Mouse (Mus musculus) midbrain, embryonic 14.5 days (tissue): ENCODE data around the gene Col15a1. TPM values are rescaled to one million over a fixed set of nuclear protein-coding genes. Genes with fewer than 3 reads are reported as not detected.

Source experiments
- ATAC-seq: fragments of 200-750 bp; cut with Nextera tagmentation; 2 replicates; pipeline ENCODE4 v1.8.0; 2017; ENCODE audit warnings: moderate number of reproducible peaks, moderate library complexity; ENCODE audit not compliant: low FRiP score, low TSS enrichment
- DNase-seq: peaks from one replicate; pipeline ENCODE4 v3.0.0-alpha.2; 2015
- H3K27ac ChIP-seq: fragments of 300-500 bp; sonication (generic); replicated peaks from 2 replicates; pipeline ENCODE4 v1.5.1; 2014; ENCODE audit warnings: mild to moderate bottlenecking, low read depth, low read length, moderate library complexity
- H3K27me3 ChIP-seq: fragments of 300-500 bp; sonication (generic); 2 replicates; pipeline ENCODE4 v1.6.1; 2014; ENCODE audit warnings: low read length, control low read depth, mixed read lengths; ENCODE audit not compliant: control insufficient read depth, insufficient read depth
- H3K36me3 ChIP-seq: fragments of 300-500 bp; sonication (generic); 2 replicates; pipeline ENCODE4 v1.6.1; 2014; ENCODE audit warnings: low read length, control low read depth; ENCODE audit not compliant: control insufficient read depth, insufficient read depth
- H3K4me1 ChIP-seq: fragments of 300-500 bp; sonication (generic); 2 replicates; pipeline ENCODE4 v1.6.1; 2014; ENCODE audit warnings: mild to moderate bottlenecking, antibody characterized with exemption, low read length, control low read depth; ENCODE audit not compliant: control insufficient read depth, insufficient read depth
- H3K4me2 ChIP-seq: fragments of 300-500 bp; sonication (generic); 2 replicates; pipeline ENCODE4 v1.6.1; 2014; ENCODE audit warnings: mild to moderate bottlenecking, low read length, moderate library complexity
- H3K4me3 ChIP-seq: fragments of 300-500 bp; sonication (generic); replicated peaks from 2 replicates; pipeline ENCODE4 v1.5.1; 2014; ENCODE audit warnings: low read depth, low read length
- H3K9ac ChIP-seq: fragments of 300-500 bp; sonication (generic); replicated peaks from 2 replicates; pipeline ENCODE4 v1.6.1; 2014; ENCODE audit warnings: mild to moderate bottlenecking, low read length, moderate library complexity
- H3K9me3 ChIP-seq: fragments of 300-500 bp; sonication (generic); 2 replicates; pipeline ENCODE4 v1.6.1; 2016; ENCODE audit warnings: low read length, control low read depth, mixed read lengths; ENCODE audit not compliant: control insufficient read depth
- WGBS: fragments of 180-500 bp; shearing (Covaris S2); extraction: QIAGEN DNeasy Blood & Tissue Kit; methylation state at CpG from one replicate; pipeline ENCODE4 v1.1.7; 2014; 5-methylcytosine and 5-hydroxymethylcytosine counted together
- polyA plus RNA-seq: library from polyadenylated mRNA; unstranded; fragments of >200 nt; fragmentation: Nextera tagmentation; extraction: Ambion mirVana; gene quantifications from 2 replicates; pipeline ENCODE4 v1.2.1, GENCODE M21; 2014

Col15a1 gene
- polyA plus RNA-seq, 1 experiment from 2014 or later = 3.0 TPM

- no peak for ATAC-seq
- Histone ChIP-seq H3K4me3 (no peak overlapping the region), H3K4me1 (no peaks in the 10 kb centered on the region), H3K4me2 (no peak overlapping the region), H3K9me3 (no peaks in the 10 kb centered on the region), H3K9ac (no peak overlapping the region), H3K36me3 (no peaks in the 10 kb centered on the region), H3K27ac (no peak overlapping the region), H3K27me3 (no peaks in the 10 kb centered on the region)
- DNase-seq = no peak
- 78% methylated on average over 3 of the region's 3 CpGs for WGBS
Observed at GRCm38 (mm10) chr4:47327782-47328181, 119.8 kb downstream of the Col15a1 start.

DNA sequence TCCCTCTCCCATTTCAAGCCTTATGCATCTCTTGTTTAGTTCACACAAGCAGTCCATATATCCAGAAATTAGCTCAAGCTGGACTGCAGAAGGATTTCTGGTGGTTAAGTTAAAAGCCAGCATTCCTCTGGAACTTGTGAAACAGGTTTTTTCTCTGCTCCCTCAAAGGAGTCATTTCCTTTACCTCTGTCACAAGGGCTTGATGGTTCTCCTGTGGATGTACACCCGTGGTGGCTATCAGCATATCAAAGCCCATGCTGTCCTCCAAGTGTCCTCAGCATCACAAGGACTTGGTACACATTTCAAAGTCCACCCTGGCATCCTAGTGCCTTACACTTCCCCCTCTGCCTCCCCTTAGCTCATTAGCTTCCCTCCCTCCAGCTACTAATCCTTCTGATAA is 121.3 kb downstream of the Col15a1 start:
- no peaks in the 10 kb centered on the region for H3K4me1 ChIP-seq
- no peak overlapping the region for H3K4me2 ChIP-seq
- H3K27ac ChIP-seq = no peak overlapping the region
- WGBS = 13% methylated on average over 1 of the region's 1 CpGs
- no peaks in the 10 kb centered on the region for H3K27me3 ChIP-seq
- no peak overlapping the region for H3K4me3 ChIP-seq
- no peaks in the 10 kb centered on the region for H3K36me3 ChIP-seq
- no peak for ATAC-seq
- no peaks in the 10 kb centered on the region for H3K9me3 ChIP-seq
- DNase-seq = no peak
- H3K9ac ChIP-seq = no peak overlapping the region

- H3K27me3 ChIP-seq = no peaks in the 10 kb centered on the region
- no peak overlapping the region for H3K4me3 ChIP-seq
- H3K9me3 ChIP-seq = no peaks in the 10 kb centered on the region
- H3K36me3 ChIP-seq = no peaks in the 10 kb centered on the region
- 95% methylated on average over 13 of the region's 13 CpGs for WGBS
- no peak for ATAC-seq
- no peak overlapping the region for H3K27ac ChIP-seq
- no peak overlapping the region for H3K9ac ChIP-seq
- H3K4me2 ChIP-seq = no peak overlapping the region
- no peak for DNase-seq
- no peaks in the 10 kb centered on the region for H3K4me1 ChIP-seq
Observed at GRCm38 (mm10) chr4:47330378-47331052, 122.6 kb downstream of the Col15a1 start.

GRCm38 (mm10) chr4:47332812-47333343 is 124.9 kb downstream of the Col15a1 start:
- no peak overlapping the region for H3K27ac ChIP-seq
- DNase-seq (no peak), ATAC-seq (no peak)
- H3K27me3 ChIP-seq = no peaks in the 10 kb centered on the region
- H3K4me3 ChIP-seq = no peak overlapping the region
- no peaks in the 10 kb centered on the region for H3K4me1 ChIP-seq
- no peaks in the 10 kb centered on the region for H3K9me3 ChIP-seq
- 86% methylated on average over 6 of the region's 6 CpGs for WGBS
- no peak overlapping the region for H3K4me2 ChIP-seq
- H3K9ac ChIP-seq = no peak overlapping the region
- no peaks in the 10 kb centered on the region for H3K36me3 ChIP-seq

- H3K27ac ChIP-seq = no peak overlapping the region
- H3K27me3 ChIP-seq = no peaks in the 10 kb centered on the region
- no peaks in the 10 kb centered on the region for H3K36me3 ChIP-seq
- no peak overlapping the region for H3K9ac ChIP-seq
- no peak overlapping the region for H3K4me3 ChIP-seq
- no peaks in the 10 kb centered on the region for H3K9me3 ChIP-seq
- ATAC-seq (no peak), DNase-seq (no peak)
- no peaks in the 10 kb centered on the region for H3K4me1 ChIP-seq
- 95% methylated on average over 3 of the region's 3 CpGs for WGBS
- H3K4me2 ChIP-seq = no peak overlapping the region
Observed at GRCm38 (mm10) chr4:47333541-47333940, 125.6 kb downstream of the Col15a1 start.

DNA sequence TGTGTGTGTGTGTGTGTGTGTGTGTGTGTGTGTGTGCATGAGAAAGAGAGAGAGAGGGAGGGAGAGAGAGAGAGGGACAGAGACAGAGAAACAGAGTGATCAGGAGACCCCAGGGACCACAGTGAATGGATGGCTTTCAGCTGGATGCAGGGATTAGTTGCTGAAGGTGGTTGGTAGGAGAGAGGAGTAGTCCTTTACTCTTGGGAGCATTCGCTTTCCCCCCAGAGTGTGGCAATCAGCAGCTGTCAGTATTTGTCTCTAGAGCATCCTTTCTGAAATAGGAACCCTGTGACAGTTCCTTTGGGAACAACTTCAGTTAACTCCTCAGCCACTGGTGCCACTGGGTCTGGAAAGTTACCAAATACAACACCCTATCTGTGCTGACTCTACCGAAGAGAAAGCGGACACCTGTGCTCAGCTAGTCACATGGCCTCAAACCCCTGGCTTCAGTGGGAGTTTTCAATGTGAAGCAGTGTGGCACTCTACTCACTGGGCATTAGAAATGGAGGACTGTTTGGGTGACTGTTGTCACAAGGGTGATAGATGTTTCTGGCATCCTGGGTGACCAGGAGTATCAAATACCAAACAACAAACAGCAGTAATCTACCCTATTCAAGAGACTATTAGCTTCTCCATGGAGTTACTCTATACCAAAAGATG is 129.1 kb downstream of the Col15a1 start:
- H3K4me3 ChIP-seq = no peak overlapping the region
- no peaks in the 10 kb centered on the region for H3K36me3 ChIP-seq
- DNase-seq = no peak
- no peaks in the 10 kb centered on the region for H3K4me1 ChIP-seq
- H3K9me3 ChIP-seq = no peaks in the 10 kb centered on the region
- no peaks in the 10 kb centered on the region for H3K27me3 ChIP-seq
- H3K4me2 ChIP-seq = no peak overlapping the region
- no peak for ATAC-seq
- 89% methylated on average over 3 of the region's 3 CpGs for WGBS
- no peak overlapping the region for H3K9ac ChIP-seq
- H3K27ac ChIP-seq = no peak overlapping the region

- Histone ChIP-seq H3K4me3 (no peak overlapping the region), H3K4me1 (no peaks in the 10 kb centered on the region), H3K4me2 (no peak overlapping the region), H3K27ac (no peak overlapping the region), H3K9ac (no peak overlapping the region), H3K9me3 (no peaks in the 10 kb centered on the region), H3K36me3 (no peaks in the 10 kb centered on the region), H3K27me3 (no peaks in the 10 kb centered on the region)
- DNase-seq = peak; percentile 16
- 29% methylated on average over 8 of the region's 8 CpGs for WGBS
- ATAC-seq = no peak
Observed at GRCm38 (mm10) chr4:47342632-47343031, 134.7 kb downstream of the Col15a1 start.

DNA sequence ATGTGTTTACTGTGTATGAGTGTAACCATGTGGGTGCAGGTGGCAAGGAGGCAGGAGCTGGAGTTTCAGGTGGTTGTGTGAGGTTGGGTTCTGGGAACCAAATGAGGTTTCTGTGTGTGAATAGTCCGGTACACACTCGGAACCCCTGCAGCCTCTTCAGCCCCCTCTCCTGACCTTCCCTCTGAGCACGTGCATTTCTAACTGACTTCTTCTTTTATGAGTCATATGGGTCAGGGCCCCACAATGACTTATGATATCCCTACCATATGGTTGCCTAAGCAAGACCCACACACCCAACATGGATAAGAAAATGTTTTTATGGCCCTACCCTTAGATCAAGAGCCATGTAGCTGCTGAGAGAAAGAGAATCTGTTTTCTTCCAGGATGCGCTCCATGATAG is 139.1 kb downstream of the Col15a1 start:
- DNase-seq (no peak), ATAC-seq (no peak)
- H3K4me2 ChIP-seq = no peak overlapping the region
- no peak overlapping the region for H3K9ac ChIP-seq
- H3K4me1 ChIP-seq = no peaks in the 10 kb centered on the region; the same call in 1 of the 2 replicates
- no peaks in the 10 kb centered on the region for H3K27me3 ChIP-seq
- no peak overlapping the region for H3K27ac ChIP-seq
- 69% methylated on average over 4 of the region's 4 CpGs for WGBS
- H3K36me3 ChIP-seq = no peaks in the 10 kb centered on the region
- H3K4me3 ChIP-seq = no peak overlapping the region
- H3K9me3 ChIP-seq = no peaks in the 10 kb centered on the region

GRCm38 (mm10) chr4:47349759-47350158 is 141.8 kb downstream of the Col15a1 start:
- no peak for ATAC-seq
- H3K4me3 ChIP-seq = no peak overlapping the region
- peaks cover 6% of the 10 kb centered on the region for H3K4me1 ChIP-seq
- H3K36me3 ChIP-seq = no peaks in the 10 kb centered on the region
- H3K9ac ChIP-seq = no peak overlapping the region
- DNase-seq = peak; percentile 25
- no peaks in the 10 kb centered on the region for H3K9me3 ChIP-seq
- WGBS = 19% methylated on average over 6 of the region's 6 CpGs
- H3K27me3 ChIP-seq = no peaks in the 10 kb centered on the region
- H3K27ac ChIP-seq = no peak overlapping the region
- no peak overlapping the region for H3K4me2 ChIP-seq
